In genomic region chr11:69948763-69949150, GRCm38 (mm10) we compare ENCODE assay signal across 1 mouse cellular context.
A peak's percentile ranks its signal among the peaks of the same experiment; 100 is the strongest.
TF ChIP-seq lines count a peak whose summit lies in the region.

No protein-coding gene starts in this region.

TF ChIP-seq in MEL, 35 proteins besides CTCF, POLR2A, EP300 and RAD21:
- TF ChIP-seq POLR2AphosphoS2 (IDR thresholded peaks at IDR 0.05; ENCODE audit: low read length) (no peak), ZNF384 (IDR thresholded peaks at IDR 0.05; ENCODE audit: low read depth, low read length) (0 out of 2 replicates have a peak, but pooled peaks have one; percentile 17), JUND (IDR thresholded peaks at IDR 0.05; ENCODE audit: low read depth, low read length) (peak; percentile 58; the same call in 1 of the 2 replicates), CHD2 (IDR thresholded peaks at IDR 0.05; ENCODE audit: low read length) (no peak), KAT2A (conservative IDR thresholded peaks at IDR 0.05; ENCODE audit: low read depth, low read length) (no peak), TAL1 (IDR thresholded peaks at IDR 0.05; ENCODE audit: low read length) (no peak), GATA1 (IDR thresholded peaks at IDR 0.05; ENCODE audit: low read depth, low read length) (no peak), POLR2AphosphoS5 (IDR thresholded peaks at IDR 0.05; ENCODE audit: borderline replicate concordance, low read depth, low read length) (no peak), E2F4 (IDR thresholded peaks at IDR 0.05; ENCODE audit: borderline replicate concordance, low read depth, low read length) (no peak), MYC (IDR thresholded peaks at IDR 0.05; ENCODE audit: low read depth, low read length) (peak; percentile 72; the same call in 1 of the 2 replicates), MYB (IDR thresholded peaks at IDR 0.05; ENCODE audit: low read depth, low read length) (no peak), TCF12 (IDR thresholded peaks at IDR 0.05; ENCODE audit: low read depth, low read length) (no peak), ZC3H11A (IDR thresholded peaks at IDR 0.05; ENCODE audit: low read depth, low read length) (peak; percentile 96), CHD1 (IDR thresholded peaks at IDR 0.05; ENCODE audit: low read depth, low read length) (no peak), USF2 (IDR thresholded peaks at IDR 0.05; ENCODE audit: borderline replicate concordance in 1 of 2, insufficient read depth in 1 of 2, low read depth in 1 of 2, low read length in 2 of 2) (no peak), MXI1 (IDR thresholded peaks at IDR 0.05; ENCODE audit: low read depth, low read length) (peak; percentile 66), UBTF (IDR thresholded peaks at IDR 0.05; ENCODE audit: borderline replicate concordance, insufficient read depth, low read depth, low read length) (no peak), ZKSCAN1 (IDR thresholded peaks at IDR 0.05; ENCODE audit: low read depth, low read length) (no peak), HCFC1 (IDR thresholded peaks at IDR 0.05; ENCODE audit: low read depth, low read length) (peak; percentile 42; the same call in 1 of the 2 replicates), ZMIZ1 (IDR thresholded peaks at IDR 0.05; ENCODE audit: low read depth, low read length) (no peak), BHLHE40 (IDR thresholded peaks at IDR 0.05; ENCODE audit: borderline replicate concordance, low read depth, low read length) (no peak), TBP (IDR thresholded peaks at IDR 0.05; ENCODE audit: low read depth, low read length) (peak; percentile 66; the same call in 1 of the 2 replicates), RCOR1 (IDR thresholded peaks at IDR 0.05; ENCODE audit: low read depth, low read length) (no peak), ETS1 (IDR thresholded peaks at IDR 0.05; ENCODE audit: low read depth, low read length) (no peak), USF1 (IDR thresholded peaks at IDR 0.05; ENCODE audit: low read depth, low read length) (no peak), NELFE (IDR thresholded peaks at IDR 0.05; ENCODE audit: low read depth, low read length) (no peak; the same call in 1 of the 2 replicates), NRF1 (IDR thresholded peaks at IDR 0.05; ENCODE audit: insufficient read depth, low read depth, low read length, poor library complexity, severe bottlenecking) (no peak), MAZ (IDR thresholded peaks at IDR 0.05; ENCODE audit: low read depth, low read length) (no peak; the same call in 1 of the 2 replicates), MEF2A (IDR thresholded peaks at IDR 0.05; ENCODE audit: extremely low read depth, insufficient replicate concordance, low read depth, low read length, poor library complexity, severe bottlenecking) (no peak), SMC3 (IDR thresholded peaks at IDR 0.05; ENCODE audit: low read depth, low read length) (peak; percentile 97), MAFK (IDR thresholded peaks at IDR 0.05; ENCODE audit: borderline replicate concordance, low read depth, low read length) (no peak), ELF1 (IDR thresholded peaks at IDR 0.05; ENCODE audit: low read depth, low read length) (peak; percentile 41; the same call in 1 of the 2 replicates), GABPA (IDR thresholded peaks at IDR 0.05; ENCODE audit: low read depth, low read length) (no peak), MAX (IDR thresholded peaks at IDR 0.05; ENCODE audit: low read length) (peak; percentile 9; the same call in 1 of the 2 replicates), SIN3A (IDR thresholded peaks at IDR 0.05; ENCODE audit: low read length) (peak; percentile 38)
